Mouse (Mus musculus) ZHBTc4 (cell line): ENCODE measurements around the gene 1700061G19Rik.
"Not testable (repeated sequence)": the region's sequence is repeated elsewhere in the genome, so short reads cannot be mapped to it uniquely, and the experiment has no call there.

Experiments
- DNase-seq: peaks from one replicate; pipeline ENCODE4 v3.0.0-alpha.2; 2011; ENCODE audit warnings: low read depth, low spot score

Gene 1700061G19Rik

GRCm38 (mm10) chr17:56871767-56872166 lies 3.5 kb upstream of the 1700061G19Rik start:
- DNase-seq, result no peak

DNA sequence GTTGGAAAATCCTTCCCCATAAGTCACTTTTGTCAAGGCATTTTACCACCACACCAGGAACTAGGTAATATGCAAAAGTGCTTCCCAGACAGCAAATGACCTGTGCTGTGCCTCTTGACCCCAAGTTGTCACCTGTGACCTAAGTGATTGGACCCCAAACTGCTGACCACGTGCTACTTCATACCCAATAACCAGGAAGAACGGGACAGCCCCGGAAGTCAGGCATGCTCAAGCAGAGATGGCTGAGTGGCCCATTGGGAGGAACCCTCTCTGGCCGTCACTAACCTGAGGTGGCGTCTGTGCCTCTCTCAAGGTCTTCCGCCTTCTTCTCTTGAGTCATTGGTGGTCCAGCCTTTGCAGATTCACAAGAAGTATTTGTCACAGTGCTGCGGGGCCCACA lies 2.8 kb upstream of the 1700061G19Rik start:
- peak; percentile 61 for DNase-seq

DNA sequence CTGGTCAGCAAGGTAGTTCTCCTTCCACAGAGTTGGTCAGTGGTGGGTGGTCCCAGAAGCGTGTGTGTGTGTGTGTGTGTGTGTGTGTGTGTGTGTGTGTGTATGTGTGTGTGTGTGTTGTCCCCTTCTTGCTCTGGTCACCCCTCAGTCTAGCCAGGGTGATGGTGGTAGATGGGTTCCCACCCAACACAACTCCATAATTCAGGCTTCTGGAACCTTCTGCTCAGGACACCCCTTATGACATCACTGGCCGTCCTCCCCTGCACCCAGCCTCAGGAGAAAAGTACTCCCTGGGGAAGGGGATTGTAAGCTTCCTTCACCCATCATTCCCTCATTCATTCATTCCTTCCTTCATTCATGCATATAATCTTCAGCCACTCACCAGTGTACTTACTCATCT lies 1.0 kb upstream of the 1700061G19Rik start, which contains the start of gene Acsbg2:
Gene Acsbg2 (minus strand): TSS at position 211 of the 400 bp plus-strand sequence.
- no peak for DNase-seq

- DNase-seq, result peak; percentile 75
Measured at GRCm38 (mm10) chr17:56876465-56876864, 1.2 kb downstream of the 1700061G19Rik start.

DNA sequence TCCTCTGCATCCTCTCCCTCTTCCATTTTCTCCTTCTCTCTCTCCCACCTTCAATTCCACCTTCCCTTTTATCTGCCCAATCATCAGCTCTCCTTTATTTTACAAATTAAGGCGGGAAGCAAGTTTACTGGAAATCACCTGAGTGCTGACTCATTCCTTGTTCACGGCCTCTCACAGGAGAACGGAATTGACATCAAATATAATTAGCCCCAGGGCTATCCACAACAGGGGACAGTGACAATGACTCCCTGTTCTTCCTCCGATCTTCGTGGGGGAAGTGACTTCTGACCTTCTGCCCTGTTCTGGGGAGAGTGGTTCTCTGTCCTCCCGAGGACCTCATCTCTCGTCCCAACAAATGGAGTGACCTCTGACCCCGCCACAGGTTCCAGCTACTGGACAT lies 1.7 kb downstream of the 1700061G19Rik start:
- peak; percentile 82 for DNase-seq

DNA sequence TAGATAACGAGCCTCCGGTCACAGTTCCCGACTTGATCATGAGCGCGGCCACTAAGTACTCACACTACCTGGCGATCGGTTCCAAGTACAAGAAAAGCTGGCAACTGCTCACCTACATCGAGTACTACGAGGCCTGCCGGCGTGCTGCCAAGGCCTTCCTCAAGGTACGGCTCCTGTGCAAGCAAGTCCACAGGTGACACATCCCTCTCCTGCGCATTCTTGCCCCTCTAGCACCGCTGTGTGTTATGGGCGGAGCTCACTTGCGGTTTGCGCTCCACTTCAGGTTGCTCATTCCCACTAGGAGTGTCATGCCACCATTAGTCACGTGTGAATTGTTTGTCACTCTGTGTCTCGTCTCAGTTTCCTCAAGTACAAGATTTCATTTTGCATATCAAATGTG lies 2.1 kb downstream of the 1700061G19Rik start:
- peak; percentile 89 for DNase-seq

GRCm38 (mm10) chr17:56883612-56884011 lies 8.3 kb downstream of the 1700061G19Rik start:
- peak; percentile 85 for DNase-seq

GRCm38 (mm10) chr17:56884331-56884730 lies 9.1 kb downstream of the 1700061G19Rik start:
- no peak for DNase-seq

DNA sequence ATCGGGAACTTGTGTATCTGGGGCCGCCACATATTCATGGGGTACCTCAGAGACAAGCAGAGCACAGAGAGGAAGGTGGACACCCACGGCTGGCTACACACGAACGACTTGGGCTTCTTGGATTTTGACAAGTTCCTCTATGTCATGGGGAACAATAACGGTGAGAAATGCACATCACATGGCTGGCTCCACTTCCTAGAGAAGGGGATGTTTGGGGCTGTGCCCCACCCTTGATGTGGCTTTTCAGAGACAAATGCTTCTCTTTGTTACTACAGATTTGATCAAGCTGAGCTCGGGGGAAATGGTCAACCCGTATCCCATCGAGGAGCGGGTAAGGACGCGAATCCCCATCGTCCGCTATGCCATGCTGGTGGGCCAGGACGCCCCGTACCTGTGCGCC lies 9.5 kb downstream of the 1700061G19Rik start:
- DNase-seq, result peak; percentile 76

- peak; percentile 84 for DNase-seq
Measured at GRCm38 (mm10) chr17:56888050-56888449, 12.8 kb downstream of the 1700061G19Rik start.

DNA sequence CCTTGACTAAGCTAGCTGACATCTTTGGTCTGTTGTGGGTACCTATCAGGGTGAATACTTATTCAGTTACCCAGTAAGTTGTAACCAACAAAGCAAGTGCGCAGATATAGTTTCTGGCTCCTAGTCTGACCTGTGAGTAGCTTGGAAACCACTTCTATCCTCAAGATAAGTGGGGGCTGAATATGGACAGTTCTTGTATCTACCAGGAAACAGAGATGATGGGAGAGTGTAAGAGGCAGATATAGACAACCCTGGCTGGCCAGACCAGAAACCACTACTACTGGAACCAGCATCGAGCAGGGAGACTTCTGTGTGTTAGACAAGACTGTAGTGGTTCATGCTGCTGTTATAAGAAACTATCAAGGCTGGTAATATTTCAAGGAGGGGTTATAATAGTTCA lies 14.7 kb downstream of the 1700061G19Rik start:
- DNase-seq, result no peak

- no peak for DNase-seq
Measured at GRCm38 (mm10) chr17:56895368-56895918, 20.2 kb downstream of the 1700061G19Rik start.

- no peak for DNase-seq
Measured at GRCm38 (mm10) chr17:56896513-56897129, 21.3 kb downstream of the 1700061G19Rik start.

GRCm38 (mm10) chr17:56897630-56898195 lies 22.4 kb downstream of the 1700061G19Rik start:
- DNase-seq, result peak; percentile 91

DNA sequence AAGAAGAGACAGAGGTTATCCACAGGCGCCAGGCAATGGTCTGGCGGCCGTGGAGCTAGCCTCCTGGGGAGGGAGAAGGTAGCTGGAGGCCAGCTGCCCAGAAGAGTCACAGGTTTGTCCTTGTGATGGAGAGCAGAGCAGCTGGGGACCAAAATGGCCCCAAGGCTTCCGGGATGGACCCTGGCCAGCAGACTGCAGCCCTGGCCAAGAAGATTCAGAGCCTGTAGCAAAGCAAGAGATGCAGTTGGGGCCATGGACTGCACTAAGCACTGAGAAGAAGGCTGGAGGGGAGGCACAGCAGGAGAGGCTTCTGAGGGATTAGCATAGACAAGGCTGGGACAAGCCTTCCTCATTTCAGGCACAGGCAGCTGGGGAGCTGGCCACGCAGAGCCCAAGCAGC lies 27.4 kb downstream of the 1700061G19Rik start:
- DNase-seq, result no peak

DNA sequence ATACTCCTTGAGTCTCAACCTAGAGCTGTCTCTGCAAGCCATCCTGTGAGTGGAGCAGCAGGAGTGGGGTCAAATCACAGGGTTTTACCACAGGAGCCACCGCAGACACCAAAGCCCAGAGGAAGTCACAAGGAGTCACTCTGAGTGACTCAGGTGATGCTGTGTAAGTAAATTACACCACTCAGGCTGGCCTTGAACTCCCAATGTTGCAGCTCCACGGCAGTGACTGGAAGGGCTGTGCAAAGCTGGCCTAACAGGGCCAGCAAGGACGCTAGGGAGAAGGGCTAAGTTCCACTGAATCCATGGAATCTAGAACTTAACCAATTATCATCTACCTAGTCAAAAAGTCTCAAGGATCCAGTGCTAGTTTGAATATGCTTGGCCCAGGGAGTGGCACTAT lies 30.9 kb downstream of the 1700061G19Rik start:
- no peak for DNase-seq

DNA sequence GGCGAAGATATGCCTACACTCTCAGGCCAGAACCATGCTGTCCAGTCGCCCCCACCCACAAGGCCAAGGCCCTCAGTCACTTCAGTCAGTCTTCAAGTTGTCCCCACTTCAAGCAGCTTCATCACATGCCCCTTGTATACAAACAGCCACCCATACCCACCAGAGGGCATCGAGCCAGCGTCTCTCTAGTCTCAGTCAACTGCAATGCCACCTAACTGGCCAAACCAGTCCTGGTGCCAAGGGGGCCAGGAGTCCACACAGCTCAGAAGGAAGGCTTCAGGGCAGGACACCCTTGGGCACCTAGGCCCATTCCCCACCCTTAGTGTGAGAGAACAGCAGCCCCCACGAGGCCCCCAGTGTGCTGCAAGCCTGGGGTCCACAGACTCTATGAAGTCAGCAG lies 31.8 kb downstream of the 1700061G19Rik start:
- DNase-seq, result no peak

- DNase-seq, result no peak
Measured at GRCm38 (mm10) chr17:56907887-56908286, 32.6 kb downstream of the 1700061G19Rik start.

GRCm38 (mm10) chr17:56909764-56910163 lies 34.5 kb downstream of the 1700061G19Rik start:
- not testable (repeated sequence) for DNase-seq

- DNase-seq, result no peak
Measured at GRCm38 (mm10) chr17:56913023-56913422, 37.7 kb downstream of the 1700061G19Rik start.

- DNase-seq, result no peak
Measured at GRCm38 (mm10) chr17:56913444-56913843, 38.2 kb downstream of the 1700061G19Rik start.

DNA sequence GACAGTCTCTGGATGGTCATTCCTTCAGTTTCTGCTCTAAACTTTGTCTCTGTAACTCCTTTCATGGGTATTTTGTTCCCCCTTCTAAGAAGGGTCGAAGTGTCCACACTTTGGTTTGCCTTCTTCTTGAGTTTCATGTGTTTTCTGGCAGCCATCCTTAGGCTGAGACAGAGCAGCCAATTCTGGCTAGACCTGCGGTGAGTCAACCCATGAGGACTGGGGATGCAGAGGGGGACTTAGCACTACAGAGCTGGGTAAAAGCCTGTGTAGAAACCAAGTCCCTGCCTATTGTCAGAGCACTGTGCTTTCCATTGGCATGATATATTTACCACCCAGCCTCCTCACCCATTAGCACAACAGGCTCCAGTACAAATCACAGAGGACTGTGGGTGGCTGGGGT lies 41.9 kb downstream of the 1700061G19Rik start:
- DNase-seq, result no peak

- DNase-seq, result no peak
Measured at GRCm38 (mm10) chr17:56919725-56920124, 44.4 kb downstream of the 1700061G19Rik start.
